Mouse (Mus musculus) stomach, embryonic 16.5 days (tissue): ENCODE measurements around the gene Gm10840. TPM values are rescaled to one million over a fixed set of nuclear protein-coding genes. Genes with fewer than 3 reads are reported as not detected.
"Not testable (repeated sequence)": the region's sequence is repeated elsewhere in the genome, so short reads cannot be mapped to it uniquely, and the experiment has no call there.

ENCODE experiments used
- ATAC-seq: fragments of 200-750 bp; cut with Nextera tagmentation; 2 replicates; pipeline ENCODE4 v1.8.0; 2017; ENCODE audit warnings: moderate number of reproducible peaks, moderate TSS enrichment; ENCODE audit not compliant: insufficient read depth, low FRiP score
- H3K27ac ChIP-seq: fragments of 300-500 bp; sonication (generic); 2 replicates; pipeline ENCODE4 v1.5.1; 2014; ENCODE audit warnings: low read length
- H3K27me3 ChIP-seq: fragments of 300-500 bp; sonication (generic); 2 replicates; pipeline ENCODE4 v1.6.1; 2014; ENCODE audit warnings: low read length, control low read depth, mixed read lengths; ENCODE audit not compliant: control insufficient read depth, insufficient read depth
- H3K36me3 ChIP-seq: fragments of 300-500 bp; sonication (generic); 2 replicates; pipeline ENCODE4 v1.6.1; 2014; ENCODE audit warnings: low read length; ENCODE audit not compliant: control insufficient read depth, insufficient read depth
- H3K4me1 ChIP-seq: fragments of 300-500 bp; sonication (generic); 2 replicates; pipeline ENCODE4 v1.6.1; 2014; ENCODE audit warnings: low read length, control low read depth, mixed read lengths; ENCODE audit not compliant: control insufficient read depth, insufficient read depth
- H3K4me2 ChIP-seq: fragments of 300-500 bp; sonication (generic); 2 replicates; pipeline ENCODE4 v1.6.1; 2014; ENCODE audit warnings: low read depth, low read length, mixed read lengths
- H3K4me3 ChIP-seq: fragments of 300-500 bp; sonication (generic); replicated peaks from 2 replicates; pipeline ENCODE4 v1.5.1; 2014; ENCODE audit warnings: mild to moderate bottlenecking, low read length
- H3K9ac ChIP-seq: fragments of 300-500 bp; sonication (generic); 2 replicates; pipeline ENCODE4 v1.6.1; 2014; ENCODE audit warnings: low read length
- H3K9me3 ChIP-seq: fragments of 300-500 bp; sonication (generic); replicated peaks from 2 replicates; pipeline ENCODE4 v1.6.1; 2016; ENCODE audit warnings: low read length, control low read depth; ENCODE audit not compliant: control insufficient read depth
- WGBS: fragments of 180-500 bp; shearing (Covaris S2); extraction: QIAGEN DNeasy Blood & Tissue Kit; methylation state at CpG from one replicate; pipeline ENCODE4 v1.1.7; 2014; 5-methylcytosine and 5-hydroxymethylcytosine counted together
- polyA plus RNA-seq: library from polyadenylated mRNA; unstranded; fragments of >200 nt; fragmentation: Nextera tagmentation; extraction: Ambion mirVana; gene quantifications from 2 replicates; pipeline ENCODE4 v1.2.1, GENCODE M21; 2015

Gene Gm10840
- not detected in 2 replicates for polyA plus RNA-seq

- Histone ChIP-seq H3K9me3 (no peaks in the 10 kb centered on the region), H3K4me2 (peak within 1 kb of the TSS; percentile 92), H3K4me1 (peaks cover 20% of the 10 kb centered on the region), H3K4me3 (peak within 1 kb of the TSS; percentile 76), H3K9ac (peak within 1 kb of the TSS; percentile 95), H3K27ac (peak within 1 kb of the TSS; percentile 89), H3K36me3 (0 out of 2 replicates have a peak, but pooled peaks cover 4% of the 10 kb centered on the region), H3K27me3 (no peaks in the 10 kb centered on the region)
- WGBS = 31% methylated on average over 22 of the region's 22 CpGs
- peak; percentile 16; the same call in 1 of the 2 replicates for ATAC-seq
These were observed at the start of gene Gm10840, which contains the start of gene Limd2 for GRCm38 (mm10) chr11:106160841-106161721. Gene Gm10840 (plus strand): TSS chr11:106160850. Gene Limd2 (minus strand): TSS chr11:106160860.

GRCm38 (mm10) chr11:106111688-106112087, 49.0 kb upstream of the Gm10840 start:
- ATAC-seq = no peak
- Histone ChIP-seq H3K9ac (no peak overlapping the region), H3K27me3 (no peaks in the 10 kb centered on the region), H3K4me2 (no peak overlapping the region), H3K4me3 (no peak overlapping the region), H3K4me1 (no peaks in the 10 kb centered on the region), H3K27ac (no peak overlapping the region), H3K36me3 (0 out of 2 replicates have a peak, but pooled peaks cover 9% of the 10 kb centered on the region), H3K9me3 (no peaks in the 10 kb centered on the region)

GRCm38 (mm10) chr11:106122221-106122620, 38.4 kb upstream of the Gm10840 start:
- no peaks in the 10 kb centered on the region for H3K27me3 ChIP-seq
- no peaks in the 10 kb centered on the region for H3K9me3 ChIP-seq
- H3K9ac ChIP-seq = no peak overlapping the region
- no peaks in the 10 kb centered on the region for H3K4me1 ChIP-seq
- WGBS = 97% methylated on average over 5 of the region's 5 CpGs
- no peak overlapping the region for H3K4me2 ChIP-seq
- H3K36me3 ChIP-seq = no peaks in the 10 kb centered on the region
- H3K27ac ChIP-seq = peak overlapping the region; percentile 34; the same call in 1 of the 2 replicates
- no peak for ATAC-seq
- no peak overlapping the region for H3K4me3 ChIP-seq

GRCm38 (mm10) chr11:106122736-106123135, 37.9 kb upstream of the Gm10840 start:
- no peaks in the 10 kb centered on the region for H3K4me1 ChIP-seq
- WGBS = 72% methylated on average over 3 of the region's 3 CpGs

GRCm38 (mm10) chr11:106124784-106125183, 35.9 kb upstream of the Gm10840 start:
- Histone ChIP-seq H3K36me3 (no peaks in the 10 kb centered on the region), H3K9me3 (no peaks in the 10 kb centered on the region)
- 67% methylated on average over 4 of the region's 4 CpGs for WGBS

More at GRCm38 (mm10) chr11:106122736-106123135, 37.9 kb upstream of the Gm10840 start:
- no peak for ATAC-seq
- Histone ChIP-seq H3K9ac (no peak overlapping the region), H3K36me3 (no peaks in the 10 kb centered on the region), H3K27ac (peak overlapping the region; percentile 34; the same call in 1 of the 2 replicates), H3K9me3 (no peaks in the 10 kb centered on the region), H3K4me2 (no peak overlapping the region), H3K27me3 (no peaks in the 10 kb centered on the region), H3K4me3 (no peak overlapping the region)

GRCm38 (mm10) chr11:106125827-106126226, 34.8 kb upstream of the Gm10840 start:
- Histone ChIP-seq H3K4me2 (no peak overlapping the region), H3K9ac (no peak overlapping the region), H3K27ac (no peak overlapping the region), H3K4me3 (no peak overlapping the region), H3K36me3 (no peaks in the 10 kb centered on the region), H3K9me3 (no peaks in the 10 kb centered on the region), H3K27me3 (no peaks in the 10 kb centered on the region), H3K4me1 (no peaks in the 10 kb centered on the region)
- WGBS = 57% methylated on average over 1 of the region's 1 CpGs
- ATAC-seq = no peak

More at GRCm38 (mm10) chr11:106124784-106125183, 35.9 kb upstream of the Gm10840 start:
- Histone ChIP-seq H3K4me2 (no peak overlapping the region), H3K4me3 (no peak overlapping the region), H3K9ac (no peak overlapping the region), H3K27me3 (no peaks in the 10 kb centered on the region), H3K4me1 (no peaks in the 10 kb centered on the region), H3K27ac (no peak overlapping the region)
- ATAC-seq = no peak

GRCm38 (mm10) chr11:106126727-106127373, 33.8 kb upstream of the Gm10840 start:
- not testable (repeated sequence) for H3K4me1 ChIP-seq, H3K4me3 ChIP-seq, H3K27ac ChIP-seq, H3K4me2 ChIP-seq, H3K9ac ChIP-seq, H3K36me3 ChIP-seq, H3K27me3 ChIP-seq, H3K9me3 ChIP-seq, ATAC-seq
- WGBS = 91% methylated on average over 4 of the region's 6 CpGs

- H3K27ac ChIP-seq = no peak overlapping the region
- no peaks in the 10 kb centered on the region for H3K4me1 ChIP-seq
- no peaks in the 10 kb centered on the region for H3K27me3 ChIP-seq
- H3K36me3 ChIP-seq = no peaks in the 10 kb centered on the region
- ATAC-seq = no peak
- H3K4me3 ChIP-seq = no peak overlapping the region
- H3K4me2 ChIP-seq = no peak overlapping the region
- WGBS = 84% methylated on average over 1 of the region's 1 CpGs
- no peaks in the 10 kb centered on the region for H3K9me3 ChIP-seq
- H3K9ac ChIP-seq = no peak overlapping the region
These were observed 31.2 kb upstream of the Gm10840 start for GRCm38 (mm10) chr11:106129477-106129876.

- no peak overlapping the region for H3K4me3 ChIP-seq
- 93% methylated on average over 5 of the region's 5 CpGs for WGBS
- no peaks in the 10 kb centered on the region for H3K27me3 ChIP-seq
- no peak overlapping the region for H3K4me2 ChIP-seq
- H3K4me1 ChIP-seq = peaks cover 4% of the 10 kb centered on the region; the same call in 1 of the 2 replicates
- no peaks in the 10 kb centered on the region for H3K36me3 ChIP-seq
- no peak overlapping the region for H3K9ac ChIP-seq
- H3K27ac ChIP-seq = no peak overlapping the region
- H3K9me3 ChIP-seq = no peaks in the 10 kb centered on the region
- ATAC-seq = no peak
These were observed 28.1 kb upstream of the Gm10840 start for GRCm38 (mm10) chr11:106132516-106132915.
